Mouse (Mus musculus) lung, postnatal 14 days (tissue): Measurements from ENCODE around the gene Tmem202.
A peak's percentile ranks its signal among the peaks of the same experiment; 100 is the strongest.

Experiments used
- DNase-seq: peaks from one replicate; pipeline ENCODE4 v3.0.0; 2021

Gene Tmem202

GRCm38 (mm10) chr9:59539441-59540137 is at the start of gene Tmem202, which contains the start of gene Hexa:
TSS of gene Tmem202 (minus strand) at chr9:59539847.
TSS of gene Hexa (plus strand) at chr9:59539540.
- peak; percentile 77 for DNase-seq

GRCm38 (mm10) chr9:59588710-59589671 is 49.3 kb upstream of the Tmem202 start:
- no peak for DNase-seq

- no peak for DNase-seq
Observed at GRCm38 (mm10) chr9:59588252-59588651, 48.6 kb upstream of the Tmem202 start.

DNA sequence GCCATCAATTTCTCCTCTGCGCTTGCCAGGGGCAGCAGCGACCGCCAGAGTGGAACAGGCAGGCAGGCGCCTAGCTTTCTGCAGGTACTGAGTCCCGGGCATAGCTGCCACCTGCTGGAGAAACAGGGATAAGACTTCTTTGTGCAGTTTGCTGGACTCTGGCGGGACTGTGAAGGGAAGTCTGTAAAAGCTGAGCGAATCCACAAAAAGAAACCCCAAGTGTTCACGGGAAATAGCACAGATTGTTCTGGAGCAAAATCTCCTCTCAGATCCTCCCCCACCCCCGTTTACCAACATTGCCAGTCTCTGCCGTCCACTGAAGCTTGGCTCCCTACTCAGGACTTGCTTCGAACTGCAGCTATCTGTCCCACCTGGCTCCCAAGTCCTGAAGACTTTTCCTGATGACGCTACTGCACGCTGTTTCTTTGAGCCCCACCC is 45.2 kb upstream of the Tmem202 start:
- peak; percentile 72 for DNase-seq

- no peak for DNase-seq
Observed at GRCm38 (mm10) chr9:59578505-59578867, 38.8 kb upstream of the Tmem202 start.

GRCm38 (mm10) chr9:59577844-59578504 is 38.3 kb upstream of the Tmem202 start, which contains the start of gene Celf6:
TSS of gene Celf6 (plus strand) at chr9:59577917.
- DNase-seq, result peak; percentile 87

DNA sequence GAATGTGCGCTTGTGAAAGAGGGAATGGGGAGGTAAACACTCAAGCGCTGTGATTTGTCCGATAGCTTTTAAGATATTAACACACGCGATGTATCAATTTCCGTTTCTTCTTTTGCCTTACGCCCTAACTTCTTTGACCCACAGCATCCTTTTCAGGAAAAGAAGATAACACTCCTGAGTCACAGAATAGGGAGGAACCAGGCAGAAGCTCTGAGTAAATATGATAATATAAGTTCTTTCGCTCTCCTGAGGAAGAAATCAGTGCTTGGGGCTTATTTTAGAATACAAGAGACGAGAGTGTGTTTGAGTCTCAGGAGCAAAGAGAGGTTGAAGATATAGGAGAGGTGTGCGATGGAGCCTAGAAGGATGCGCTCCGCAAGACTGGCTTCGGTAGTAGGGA is 37.8 kb upstream of the Tmem202 start:
- no peak for DNase-seq

- no peak for DNase-seq
Observed at GRCm38 (mm10) chr9:59571852-59572251, 32.2 kb upstream of the Tmem202 start.

- DNase-seq, result peak; percentile 76
Observed at GRCm38 (mm10) chr9:59567111-59567510, 27.5 kb upstream of the Tmem202 start.

- DNase-seq, result peak; percentile 83
Observed at GRCm38 (mm10) chr9:59565600-59565999, 26.0 kb upstream of the Tmem202 start.

GRCm38 (mm10) chr9:59553719-59554118 is 14.1 kb upstream of the Tmem202 start:
- DNase-seq, result no peak

- DNase-seq, result no peak
Observed at GRCm38 (mm10) chr9:59552610-59553009, 13.0 kb upstream of the Tmem202 start.

- DNase-seq, result peak; percentile 35
Observed at GRCm38 (mm10) chr9:59551620-59552031, 12.0 kb upstream of the Tmem202 start.

DNA sequence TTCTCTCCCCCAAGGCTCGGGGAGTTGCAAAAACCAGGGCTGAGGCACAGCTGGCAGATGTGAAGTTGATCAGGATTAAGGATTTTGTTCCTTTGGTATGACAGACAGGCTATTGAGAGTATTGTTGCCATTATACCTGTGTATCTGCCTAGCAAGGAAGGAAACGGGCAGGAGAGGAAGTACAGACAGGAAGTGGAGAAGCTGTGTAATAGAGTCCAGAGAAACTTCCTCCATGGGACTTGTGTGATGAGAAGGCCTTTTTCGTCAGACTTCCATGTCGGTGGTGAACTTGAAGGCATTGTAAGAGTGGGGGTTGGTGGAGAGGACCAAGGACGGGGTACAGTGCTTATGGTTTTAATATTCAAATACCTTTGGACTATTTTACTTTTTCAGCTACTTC is 11.4 kb upstream of the Tmem202 start:
- no peak for DNase-seq

GRCm38 (mm10) chr9:59550077-59550476 is 10.4 kb upstream of the Tmem202 start:
- no peak for DNase-seq

GRCm38 (mm10) chr9:59548961-59549487 is 9.4 kb upstream of the Tmem202 start:
- DNase-seq, result no peak

DNA sequence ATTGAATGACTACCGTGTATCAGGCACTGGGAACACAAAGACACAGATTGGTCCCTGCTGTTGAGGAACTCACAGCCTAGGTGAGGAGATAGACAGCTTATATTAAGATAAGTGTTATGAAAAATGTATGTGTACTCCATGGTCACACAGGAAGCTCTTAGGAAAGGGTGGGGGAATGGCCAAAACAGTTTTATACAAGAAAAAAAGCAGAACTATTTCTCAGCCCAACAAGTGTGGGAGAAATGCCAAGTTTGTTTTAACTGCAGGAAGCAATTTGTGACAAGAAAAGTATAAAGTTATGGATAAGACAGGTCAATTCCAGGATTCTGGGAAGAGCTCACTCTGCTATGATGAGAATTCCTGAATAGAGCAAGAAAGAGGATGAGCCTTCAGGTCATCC is 8.2 kb upstream of the Tmem202 start:
- no peak for DNase-seq

GRCm38 (mm10) chr9:59544739-59545138 is 5.1 kb upstream of the Tmem202 start:
- DNase-seq, result no peak

DNA sequence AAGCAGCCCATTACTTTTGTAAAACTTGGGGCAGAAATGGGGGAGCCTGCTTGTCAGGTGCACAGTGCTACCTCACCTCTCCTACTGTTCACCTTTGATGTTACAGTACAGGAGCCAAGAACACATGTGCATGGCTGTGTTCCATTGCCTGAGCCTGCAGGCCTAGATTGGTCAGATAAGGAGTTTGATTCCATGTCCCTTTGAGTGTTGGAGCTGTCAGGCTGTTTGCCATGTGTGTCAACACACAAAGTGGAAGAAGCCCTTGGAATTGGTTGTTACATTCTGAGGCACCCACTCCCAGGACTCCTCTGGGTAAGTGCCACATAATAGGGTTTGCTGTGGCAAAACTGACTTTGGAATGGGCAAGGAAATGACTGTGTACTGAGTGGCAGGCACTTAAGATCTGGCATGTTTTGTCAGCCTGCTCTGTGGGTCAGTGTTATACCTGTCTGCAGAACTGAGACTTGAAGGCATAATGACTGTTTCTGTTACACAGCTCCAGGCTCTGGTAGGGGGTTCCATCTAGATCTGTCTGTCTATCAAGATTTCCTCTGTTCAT is 3.2 kb upstream of the Tmem202 start:
- no peak for DNase-seq

GRCm38 (mm10) chr9:59541617-59542016 is 2.0 kb upstream of the Tmem202 start:
- no peak for DNase-seq

DNA sequence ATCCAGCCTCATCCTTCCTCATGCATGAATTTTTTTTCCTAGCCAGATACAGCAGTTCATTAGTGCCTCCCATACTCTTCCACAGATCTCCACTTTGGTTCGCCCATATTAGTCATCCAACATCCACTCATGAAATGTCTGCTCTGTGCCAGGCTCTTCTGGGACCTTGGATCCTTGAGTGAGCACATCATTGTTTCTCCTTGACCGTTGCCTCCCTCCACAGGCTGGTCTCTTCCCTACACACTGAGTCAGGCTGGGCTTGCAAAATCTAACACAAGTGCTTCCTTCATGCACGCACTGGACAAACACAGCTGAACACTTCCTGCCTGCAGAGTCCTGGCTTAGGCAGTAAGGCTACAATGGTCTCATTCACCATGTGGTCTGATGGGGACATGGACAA is 2.0 kb downstream of the Tmem202 start:
- peak; percentile 21 for DNase-seq

DNA sequence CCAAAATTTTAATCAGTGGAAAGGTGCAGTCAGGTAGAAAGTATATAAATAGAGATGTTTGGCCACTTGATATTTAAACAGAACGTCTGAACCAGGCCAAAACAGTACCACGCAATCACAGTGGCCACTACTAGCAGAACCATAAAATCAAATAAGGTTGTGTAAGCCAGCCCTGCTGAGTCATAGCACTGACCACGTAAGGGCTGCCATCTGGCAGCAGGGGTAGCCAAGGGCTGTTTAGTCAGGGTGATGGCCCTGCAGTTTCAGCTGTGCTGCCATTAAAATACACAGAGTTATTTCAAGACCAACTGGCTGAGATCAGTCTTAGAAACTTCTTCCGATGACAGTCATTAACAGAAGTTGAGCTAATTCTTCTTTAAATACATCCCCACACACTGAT is 5.8 kb downstream of the Tmem202 start:
- DNase-seq, result peak; percentile 32

GRCm38 (mm10) chr9:59533422-59533821 is 6.2 kb downstream of the Tmem202 start:
- no peak for DNase-seq
